Mouse (Mus musculus): ENCODE measurements around the gene Nkpd1.

The Nkpd1 gene

GRCm38 (mm10) chr7:19517652-19518365 is at the start of gene Nkpd1:
Gene Nkpd1 (plus strand): TSS chr7:19517838.
- no peak for ATAC-seq (ENCODE audit: insufficient number of reproducible peaks, low FRiP score, low TSS enrichment)

GRCm38 (mm10) chr7:19468279-19468678 is 49.4 kb upstream of the Nkpd1 start:
- no peak for ATAC-seq (ENCODE audit: insufficient number of reproducible peaks, low FRiP score, low TSS enrichment)

GRCm38 (mm10) chr7:19469404-19469803 is 48.2 kb upstream of the Nkpd1 start:
- ATAC-seq (ENCODE audit: insufficient number of reproducible peaks, low FRiP score, low TSS enrichment) = no peak

GRCm38 (mm10) chr7:19470308-19470707 is 47.3 kb upstream of the Nkpd1 start:
- ATAC-seq (ENCODE audit: insufficient number of reproducible peaks, low FRiP score, low TSS enrichment) = no peak

GRCm38 (mm10) chr7:19472403-19472802 is 45.2 kb upstream of the Nkpd1 start:
- ATAC-seq (ENCODE audit: insufficient number of reproducible peaks, low FRiP score, low TSS enrichment) = no peak

- ATAC-seq (ENCODE audit: insufficient number of reproducible peaks, low FRiP score, low TSS enrichment) = peak; percentile 75; the same call in 1 of the 2 replicates
Observed at GRCm38 (mm10) chr7:19473875-19474443, 43.7 kb upstream of the Nkpd1 start.

GRCm38 (mm10) chr7:19477084-19477483 is 40.6 kb upstream of the Nkpd1 start:
- no peak for ATAC-seq (ENCODE audit: insufficient number of reproducible peaks, low FRiP score, low TSS enrichment)

GRCm38 (mm10) chr7:19477624-19478384 is 39.8 kb upstream of the Nkpd1 start:
- no peak for ATAC-seq (ENCODE audit: insufficient number of reproducible peaks, low FRiP score, low TSS enrichment)

GRCm38 (mm10) chr7:19483281-19483680 is 34.4 kb upstream of the Nkpd1 start:
- no peak for ATAC-seq (ENCODE audit: insufficient number of reproducible peaks, low FRiP score, low TSS enrichment)

- ATAC-seq (ENCODE audit: insufficient number of reproducible peaks, low FRiP score, low TSS enrichment) = no peak
Observed at GRCm38 (mm10) chr7:19485488-19485887, 32.1 kb upstream of the Nkpd1 start.

GRCm38 (mm10) chr7:19486549-19486948 is 31.1 kb upstream of the Nkpd1 start:
- ATAC-seq (ENCODE audit: insufficient number of reproducible peaks, low FRiP score, low TSS enrichment) = no peak

- no peak for ATAC-seq (ENCODE audit: insufficient number of reproducible peaks, low FRiP score, low TSS enrichment)
Observed at GRCm38 (mm10) chr7:19489525-19489924, 28.1 kb upstream of the Nkpd1 start.

GRCm38 (mm10) chr7:19491731-19492130 is 25.9 kb upstream of the Nkpd1 start:
- ATAC-seq (ENCODE audit: insufficient number of reproducible peaks, low FRiP score, low TSS enrichment) = no peak

GRCm38 (mm10) chr7:19494751-19495474 is 22.7 kb upstream of the Nkpd1 start:
- no peak for ATAC-seq (ENCODE audit: insufficient number of reproducible peaks, low FRiP score, low TSS enrichment)

- ATAC-seq (ENCODE audit: insufficient number of reproducible peaks, low FRiP score, low TSS enrichment) = no peak
Observed at GRCm38 (mm10) chr7:19495521-19496213, 22.0 kb upstream of the Nkpd1 start.

- no peak for ATAC-seq (ENCODE audit: insufficient number of reproducible peaks, low FRiP score, low TSS enrichment)
Observed at GRCm38 (mm10) chr7:19496214-19496555, 21.5 kb upstream of the Nkpd1 start.

- no peak for ATAC-seq (ENCODE audit: insufficient number of reproducible peaks, low FRiP score, low TSS enrichment)
Observed at GRCm38 (mm10) chr7:19498326-19498725, 19.3 kb upstream of the Nkpd1 start.

GRCm38 (mm10) chr7:19500420-19501363 is 16.9 kb upstream of the Nkpd1 start:
- ATAC-seq (ENCODE audit: insufficient number of reproducible peaks, low FRiP score, low TSS enrichment) = no peak

GRCm38 (mm10) chr7:19501658-19502057 is 16.0 kb upstream of the Nkpd1 start:
- ATAC-seq (ENCODE audit: insufficient number of reproducible peaks, low FRiP score, low TSS enrichment) = no peak
